Mouse (Mus musculus) ES-E14 (cell line): Measurements from ENCODE around the gene Hectd4. TPM values are rescaled to one million over a fixed set of nuclear protein-coding genes. Genes with fewer than 3 reads are reported as not detected.
"Not testable (repeated sequence)": the region's sequence is repeated elsewhere in the genome, so short reads cannot be mapped to it uniquely, and the experiment has no call there.

Experiments
- DNase-seq: peaks from one replicate; pipeline ENCODE4 v3.0.0-alpha.2; 2013; ENCODE audit warnings: low read depth, low spot score
- H3K27ac ChIP-seq: 2 replicates; pipeline ENCODE4 v1.5.1; 2012; ENCODE audit warnings: low read depth, mild to moderate bottlenecking, low read length, moderate library complexity, mixed read lengths; ENCODE audit not compliant: poor library complexity, insufficient read depth, severe bottlenecking
- H3K36me3 ChIP-seq: 2 replicates; pipeline ENCODE4 v1.6.1; 2012; ENCODE audit warnings: mild to moderate bottlenecking, low read length, moderate library complexity, mixed read lengths; ENCODE audit not compliant: control insufficient read depth, poor library complexity, insufficient read depth, severe bottlenecking
- H3K4me1 ChIP-seq, 2 experiments: fragments of 150-350 bp in 1 of 2; sonication (generic) in 1 of 2; 2 replicates each; pipeline ENCODE4 v1.6.1; 2012; ENCODE audit warnings: low read length in 2 of 2, mild to moderate bottlenecking in 1 of 2, mixed read lengths in 1 of 2; ENCODE audit not compliant: control insufficient read depth in 2 of 2, insufficient read depth in 2 of 2, poor library complexity in 1 of 2
- H3K4me3 ChIP-seq, 2 experiments: fragments of 150-350 bp in 1 of 2; sonication (generic) in 1 of 2; 2 replicates each; pipeline ENCODE4 v1.5.1; 2012; ENCODE audit warnings: low read length in 2 of 2, low read depth in 1 of 2, mild to moderate bottlenecking in 1 of 2, mixed read lengths in 1 of 2; ENCODE audit not compliant: insufficient read depth in 1 of 2, poor library complexity in 1 of 2, severe bottlenecking in 1 of 2
- H3K9ac ChIP-seq: 2 replicates; pipeline ENCODE4 v1.6.1; 2012; ENCODE audit warnings: low read depth, mild to moderate bottlenecking, low read length, mixed read lengths; ENCODE audit not compliant: poor library complexity, insufficient read depth, severe bottlenecking
- H3K9me3 ChIP-seq: fragments of 150-350 bp; sonication (generic); 2 replicates; pipeline ENCODE4 v1.6.1; 2012; ENCODE audit warnings: low read depth, mild to moderate bottlenecking, low read length; ENCODE audit not compliant: control insufficient read depth, insufficient read depth
- CHD2 ChIP-seq: IDR thresholded peaks from 2 replicates; pipeline ENCODE4 v1.6.1; 2014; ENCODE audit warnings: mild to moderate bottlenecking, low read depth, low read length, inconsistent platforms
- HCFC1 ChIP-seq: IDR thresholded peaks from 2 replicates; pipeline ENCODE4 v1.6.1; 2012; ENCODE audit warnings: low read length, inconsistent platforms, borderline replicate concordance; ENCODE audit not compliant: insufficient read depth
- MAFK ChIP-seq: IDR thresholded peaks from 2 replicates; pipeline ENCODE4 v1.6.1; 2014; ENCODE audit warnings: mild to moderate bottlenecking, low read depth, low read length, inconsistent platforms; ENCODE audit not compliant: insufficient read depth
- ZC3H11A ChIP-seq: IDR thresholded peaks from 2 replicates; pipeline ENCODE4 v1.6.1; 2012; ENCODE audit warnings: low read depth, mild to moderate bottlenecking, inconsistent platforms, low read length, borderline replicate concordance
- ZNF384 ChIP-seq: IDR thresholded peaks from 2 replicates; pipeline ENCODE4 v1.6.1; 2012; ENCODE audit warnings: low read depth, low read length, inconsistent platforms
- in situ Hi-C, 2 experiments: fragments of 600-800 bp; cut with MboI; formaldehyde crosslinking; loops; one replicate each; pipeline ENCODE4 v1.15.1; 2025; ENCODE audit warnings: low sequenced_read_pairs in 2 of 2, inconsistent platforms in 1 of 2; ENCODE audit not compliant: unreplicated experiment in 2 of 2
- total RNA-seq: library from RNA; depleted of rRNA; stranded (reverse); fragments of 300-350 nt; gene quantifications from 2 replicates; pipeline ENCODE4 v1.2.3, GENCODE M21; 2012

The Hectd4 gene
- total RNA-seq, 1 experiment: 14.2 TPM

- Histone ChIP-seq H3K9ac (no peak overlapping the region), H3K9me3 (no peaks in the 10 kb centered on the region), H3K4me3 (no peak overlapping the region), H3K4me1 (no peaks in the 10 kb centered on the region), H3K27ac (no peak overlapping the region), H3K36me3 (peaks cover 24% of the 10 kb centered on the region)
- in situ Hi-C loops: no loop called here
- no peak for DNase-seq
- TF ChIP-seq ZNF384 (no peak), HCFC1 (no peak), MAFK (no peak), CHD2 (no peak), ZC3H11A (no peak)
Observed at GRCm38 (mm10) chr5:121366449-121367225, 146.6 kb downstream of the Hectd4 start.

GRCm38 (mm10) chr5:121367255-121367654 lies 147.2 kb downstream of the Hectd4 start:
- no peak for TF ChIP-seq MAFK
- no peak overlapping the region for H3K4me3 ChIP-seq
- peaks cover 23% of the 10 kb centered on the region for H3K36me3 ChIP-seq
- in situ Hi-C loops: no loop called here
- DNase-seq: no peak
- no peak overlapping the region for H3K9ac ChIP-seq
- H3K4me1 ChIP-seq: no peaks in the 10 kb centered on the region
- no peaks in the 10 kb centered on the region for H3K9me3 ChIP-seq
- H3K27ac ChIP-seq: no peak overlapping the region

- DNase-seq: no peak
Observed at GRCm38 (mm10) chr5:121371712-121372111, 151.7 kb downstream of the Hectd4 start.

GRCm38 (mm10) chr5:121374790-121375189 lies 154.8 kb downstream of the Hectd4 start:
- Histone ChIP-seq H3K9me3 (no peaks in the 10 kb centered on the region), H3K9ac (no peak overlapping the region), H3K4me1 (no peaks in the 10 kb centered on the region), H3K36me3 (peaks cover 9% of the 10 kb centered on the region), H3K27ac (no peak overlapping the region), H3K4me3 (no peak overlapping the region)
- in situ Hi-C loops: no loop called here
- DNase-seq: no peak
- TF ChIP-seq ZC3H11A: no peak
- no peak for TF ChIP-seq ZNF384
- no peak for TF ChIP-seq HCFC1
- TF ChIP-seq CHD2: no peak
- TF ChIP-seq MAFK: no peak

More at GRCm38 (mm10) chr5:121371712-121372111, 151.7 kb downstream of the Hectd4 start:
- in situ Hi-C loops: no loop called here
- H3K9me3 ChIP-seq: no peaks in the 10 kb centered on the region
- TF ChIP-seq HCFC1 (no peak), ZC3H11A (no peak), MAFK (no peak), ZNF384 (no peak), CHD2 (no peak)
- H3K9ac ChIP-seq: no peak overlapping the region
- no peak overlapping the region for H3K27ac ChIP-seq
- H3K4me3 ChIP-seq: no peak overlapping the region
- peaks cover 10% of the 10 kb centered on the region for H3K36me3 ChIP-seq
- no peaks in the 10 kb centered on the region for H3K4me1 ChIP-seq

- in situ Hi-C loops, H3K4me3 ChIP-seq, H3K9ac ChIP-seq, H3K4me1 ChIP-seq, H3K9me3 ChIP-seq, H3K27ac ChIP-seq, H3K36me3 ChIP-seq: not testable (repeated sequence)
- peak; percentile 38 for DNase-seq
- TF ChIP-seq ZNF384: peak; percentile 93
Observed at GRCm38 (mm10) chr5:121376972-121377371, 157.0 kb downstream of the Hectd4 start.
